Mouse (Mus musculus) CH12.LX (cell line): Measurements from ENCODE around the gene Naa35. TPM values are rescaled to one million over a fixed set of nuclear protein-coding genes. Genes with fewer than 3 reads are reported as not detected.
A peak's percentile ranks its signal among the peaks of the same experiment; 100 is the strongest.

Experiments used
- DNase-seq: peaks from one replicate; pipeline ENCODE4 v3.0.0-alpha.2; 2013; ENCODE audit errors: extremely low read depth
- H3K27ac ChIP-seq: 2 replicates; pipeline ENCODE4 v1.5.1; 2012; ENCODE audit warnings: low read depth, mild to moderate bottlenecking, control low read depth, moderate library complexity; ENCODE audit not compliant: insufficient read depth
- H3K27me3 ChIP-seq: replicated peaks from 2 replicates; pipeline ENCODE3; 2012; ENCODE audit warnings: inconsistent platforms
- H3K36me3 ChIP-seq, 2 experiments: replicated peaks in 1 of 2; 2 replicates each; pipeline versions ENCODE3 to v1.6.1; 2012; ENCODE audit warnings: inconsistent platforms in 1 of 2, low read length in 1 of 2, mild to moderate bottlenecking in 1 of 2, mixed read lengths in 1 of 2, moderate library complexity in 1 of 2; ENCODE audit not compliant: control insufficient read depth in 1 of 2, insufficient read depth in 1 of 2
- H3K4me1 ChIP-seq, 2 experiments: 2 replicates each; pipeline ENCODE4 v1.6.1; 2012; ENCODE audit warnings: inconsistent platforms in 1 of 2, moderate library complexity in 1 of 2; ENCODE audit not compliant: insufficient read depth in 2 of 2, control insufficient read depth in 1 of 2
- H3K4me2 ChIP-seq: 2 replicates; pipeline ENCODE4 v1.6.1; 2012; ENCODE audit warnings: low read depth, mild to moderate bottlenecking, control low read depth; ENCODE audit not compliant: poor library complexity, insufficient read depth, severe bottlenecking
- H3K4me3 ChIP-seq, 3 experiments: fragments of 150-350 bp in 1 of 3; sonication (generic) in 1 of 3; replicated peaks in 1 of 3; 2 replicates each; pipeline versions ENCODE3 to v1.5.1; 2011 to 2012; ENCODE audit warnings: low read depth in 2 of 3, low read length in 2 of 3, mild to moderate bottlenecking in 2 of 3, moderate library complexity in 2 of 3, control low read depth in 1 of 3, improper control_type of control experiment in 1 of 3, inconsistent platforms in 1 of 3, mixed read lengths in 1 of 3; ENCODE audit not compliant: poor library complexity in 1 of 3
- H3K79me2 ChIP-seq: replicated peaks from 2 replicates; pipeline ENCODE4 v1.6.1; 2012; ENCODE audit warnings: mild to moderate bottlenecking, moderate library complexity; ENCODE audit not compliant: control insufficient read depth, poor library complexity, insufficient read depth, severe bottlenecking; ENCODE audit errors: extremely low read depth
- H3K9ac ChIP-seq: 2 replicates; pipeline ENCODE4 v1.6.1; 2012; ENCODE audit warnings: low read depth, mild to moderate bottlenecking, control low read depth, moderate library complexity; ENCODE audit not compliant: insufficient read depth
- H3K9me3 ChIP-seq: replicated peaks from 2 replicates; pipeline ENCODE3; 2012; ENCODE audit warnings: low read length, inconsistent platforms, mixed read lengths
- BHLHE40 ChIP-seq: IDR thresholded peaks from 2 replicates; pipeline ENCODE4 v1.6.1; 2011; ENCODE audit warnings: mild to moderate bottlenecking, low read depth, low read length, improper control_type of control experiment
- CHD1 ChIP-seq: IDR thresholded peaks from 2 replicates; pipeline ENCODE4 v1.6.1; 2012; ENCODE audit warnings: low read depth, low read length, improper control_type of control experiment, inconsistent platforms
- CHD2 ChIP-seq: IDR thresholded peaks from 2 replicates; pipeline ENCODE4 v1.6.1; 2011; ENCODE audit warnings: low read length, improper control_type of control experiment
- CTCF ChIP-seq, 2 experiments: IDR thresholded peaks in 1 of 2; conservative IDR thresholded peaks in 1 of 2; 2 replicates each; pipeline ENCODE4 v1.5.1; 2011 to 2012; ENCODE audit warnings: low read depth in 2 of 2, low read length in 2 of 2, improper control_type of control experiment in 1 of 2, inconsistent platforms in 1 of 2, mild to moderate bottlenecking in 1 of 2, moderate library complexity in 1 of 2
- E2F4 ChIP-seq: IDR thresholded peaks from 2 replicates; pipeline ENCODE4 v1.6.1; 2011; ENCODE audit warnings: low read depth, low read length, improper control_type of control experiment; ENCODE audit not compliant: insufficient replicate concordance
- ELF1 ChIP-seq: IDR thresholded peaks from 2 replicates; pipeline ENCODE4 v1.6.1; 2014; ENCODE audit warnings: low read depth, mild to moderate bottlenecking, inconsistent platforms, low read length, improper control_type of control experiment
- EP300 ChIP-seq: IDR thresholded peaks from 2 replicates; pipeline ENCODE4 v1.6.1; 2011; ENCODE audit warnings: low read length, improper control_type of control experiment
- ETS1 ChIP-seq: conservative IDR thresholded peaks from 2 replicates; pipeline ENCODE4 v1.6.1; 2012; ENCODE audit warnings: low read depth, mild to moderate bottlenecking, inconsistent platforms, low read length, improper control_type of control experiment, moderate library complexity
- GABPA ChIP-seq: IDR thresholded peaks from 2 replicates; pipeline ENCODE4 v1.6.1; 2012; ENCODE audit warnings: low read depth, low read length, improper control_type of control experiment, inconsistent platforms; ENCODE audit not compliant: insufficient replicate concordance
- HCFC1 ChIP-seq: IDR thresholded peaks from 2 replicates; pipeline ENCODE4 v1.6.1; 2012; ENCODE audit warnings: low read depth, mild to moderate bottlenecking, inconsistent platforms, low read length, improper control_type of control experiment
- IRF4 ChIP-seq: IDR thresholded peaks from 2 replicates; pipeline ENCODE4 v1.6.1; 2014; ENCODE audit warnings: low read depth, mild to moderate bottlenecking, inconsistent platforms, low read length, improper control_type of control experiment
- JUN ChIP-seq: IDR thresholded peaks from 2 replicates; pipeline ENCODE4 v1.6.1; 2011; ENCODE audit warnings: low read depth, mild to moderate bottlenecking, low read length, improper control_type of control experiment, moderate library complexity; ENCODE audit not compliant: insufficient read depth
- JUND ChIP-seq: conservative IDR thresholded peaks from 2 replicates; pipeline ENCODE4 v1.6.1; 2011; ENCODE audit warnings: low read depth, low read length, improper control_type of control experiment
- KAT2A ChIP-seq: IDR thresholded peaks from 2 replicates; pipeline ENCODE4 v1.6.1; 2012; ENCODE audit warnings: low read length, improper control_type of control experiment, inconsistent platforms; ENCODE audit not compliant: insufficient replicate concordance
- MAFK ChIP-seq: IDR thresholded peaks from 2 replicates; pipeline ENCODE4 v1.6.1; 2011; ENCODE audit warnings: low read length, improper control_type of control experiment; ENCODE audit not compliant: insufficient replicate concordance
- MAX ChIP-seq: IDR thresholded peaks from 2 replicates; pipeline ENCODE4 v1.6.1; 2011; ENCODE audit warnings: low read length, improper control_type of control experiment
- MAZ ChIP-seq: IDR thresholded peaks from 2 replicates; pipeline ENCODE4 v1.6.1; 2012; ENCODE audit warnings: low read depth, mild to moderate bottlenecking, inconsistent platforms, low read length, improper control_type of control experiment, moderate library complexity
- MEF2A ChIP-seq: IDR thresholded peaks from 2 replicates; pipeline ENCODE4 v1.6.1; 2014; ENCODE audit warnings: low read depth, mild to moderate bottlenecking, inconsistent platforms, low read length, improper control_type of control experiment, borderline replicate concordance
- MXI1 ChIP-seq: IDR thresholded peaks from 2 replicates; pipeline ENCODE4 v1.6.1; 2011; ENCODE audit warnings: mild to moderate bottlenecking, low read depth, low read length, improper control_type of control experiment
- MYC ChIP-seq: IDR thresholded peaks from 2 replicates; pipeline ENCODE4 v1.6.1; 2011; ENCODE audit warnings: low read depth, mild to moderate bottlenecking, improper control_type of control experiment, low read length
- NELFE ChIP-seq: IDR thresholded peaks from 2 replicates; pipeline ENCODE4 v1.6.1; 2011; ENCODE audit warnings: low read depth, low read length, improper control_type of control experiment
- NRF1 ChIP-seq: IDR thresholded peaks from 2 replicates; pipeline ENCODE4 v1.6.1; 2014; ENCODE audit warnings: low read depth, mild to moderate bottlenecking, inconsistent platforms, low read length, improper control_type of control experiment, moderate library complexity
- PAX5 ChIP-seq: IDR thresholded peaks from 2 replicates; pipeline ENCODE4 v1.6.1; 2012; ENCODE audit warnings: low read length, inconsistent platforms, mixed read lengths
- POLR2A ChIP-seq: IDR thresholded peaks from 2 replicates; pipeline ENCODE4 v1.6.1; 2011; ENCODE audit warnings: low read depth, mild to moderate bottlenecking, improper control_type of control experiment, low read length
- POLR2AphosphoS2 ChIP-seq: IDR thresholded peaks from 2 replicates; pipeline ENCODE4 v1.6.1; 2011; ENCODE audit warnings: low read depth, low read length, improper control_type of control experiment
- RAD21 ChIP-seq: IDR thresholded peaks from 2 replicates; pipeline ENCODE4 v1.6.1; 2011; ENCODE audit warnings: low read depth, mild to moderate bottlenecking, low read length, improper control_type of control experiment, moderate library complexity
- RCOR1 ChIP-seq: conservative IDR thresholded peaks from 2 replicates; pipeline ENCODE4 v1.6.1; 2012; ENCODE audit warnings: low read depth, mild to moderate bottlenecking, inconsistent platforms, low read length, improper control_type of control experiment
- SIN3A ChIP-seq: IDR thresholded peaks from 2 replicates; pipeline ENCODE4 v1.6.1; 2012; ENCODE audit warnings: low read length, improper control_type of control experiment, inconsistent platforms
- SMC3 ChIP-seq: IDR thresholded peaks from 2 replicates; pipeline ENCODE4 v1.6.1; 2011; ENCODE audit warnings: low read depth, low read length, improper control_type of control experiment
- TBP ChIP-seq: conservative IDR thresholded peaks from 2 replicates; pipeline ENCODE4 v1.6.1; 2011; ENCODE audit warnings: low read depth, low read length, improper control_type of control experiment
- TCF12 ChIP-seq: IDR thresholded peaks from 2 replicates; pipeline ENCODE4 v1.6.1; 2014; ENCODE audit warnings: low read depth, mild to moderate bottlenecking, inconsistent platforms, low read length, improper control_type of control experiment
- UBTF ChIP-seq: IDR thresholded peaks from 2 replicates; pipeline ENCODE4 v1.6.1; 2012; ENCODE audit warnings: low read depth, mild to moderate bottlenecking, inconsistent platforms, low read length, improper control_type of control experiment, moderate library complexity
- USF1 ChIP-seq: IDR thresholded peaks from 2 replicates; pipeline ENCODE4 v1.6.1; 2014; ENCODE audit warnings: low read depth, mild to moderate bottlenecking, inconsistent platforms, low read length, improper control_type of control experiment
- USF2 ChIP-seq: conservative IDR thresholded peaks from 2 replicates; pipeline ENCODE4 v1.6.1; 2011; ENCODE audit warnings: low read depth, low read length, improper control_type of control experiment
- ZC3H11A ChIP-seq: IDR thresholded peaks from 2 replicates; pipeline ENCODE4 v1.6.1; 2012; ENCODE audit warnings: low read depth, mild to moderate bottlenecking, inconsistent platforms, low read length, improper control_type of control experiment
- ZKSCAN1 ChIP-seq: IDR thresholded peaks from 2 replicates; pipeline ENCODE4 v1.6.1; 2012; ENCODE audit warnings: low read depth, inconsistent platforms, low read length, improper control_type of control experiment, borderline replicate concordance
- ZMIZ1 ChIP-seq: IDR thresholded peaks from 2 replicates; pipeline ENCODE4 v1.6.1; 2012; ENCODE audit warnings: low read depth, mild to moderate bottlenecking, inconsistent platforms, low read length, improper control_type of control experiment
- ZNF384 ChIP-seq: IDR thresholded peaks from 2 replicates; pipeline ENCODE4 v1.6.1; 2012; ENCODE audit warnings: low read depth, low read length, improper control_type of control experiment, inconsistent platforms
- dilution Hi-C: fragments of 300-500 bp; cut with MboI; formaldehyde crosslinking; loops from 2 replicates; pipeline ENCODE4 v1.14.3; 2020; ENCODE audit warnings: low sequenced_read_pairs; ENCODE audit not compliant: extremely low pct_unique_long_range_greater_than_20kb, extremely low pct_ligation_motif_present
- in situ Hi-C: fragments of 300-500 bp; cut with MboI; formaldehyde crosslinking; loops from 3 replicates; pipeline ENCODE4 v1.14.3; 2019; ENCODE audit warnings: low sequenced_read_pairs, low pct_ligation_motif_present, low pct_unique_long_range_greater_than_20kb, mixed read lengths
- polyA plus RNA-seq: library from polyadenylated mRNA; unstranded; fragments of >175 nt; gene quantifications from 2 replicates; pipeline ENCODE4 v1.2.1, GENCODE M21; 2012; ENCODE audit warnings: low read depth; ENCODE audit not compliant: insufficient read length
- total RNA-seq, 2 experiments: library from RNA; depleted of rRNA; stranded (reverse); fragments of 300-350 nt in 1 of 2; fragments of >200 nt in 1 of 2; gene quantifications; 2 replicates each; pipeline ENCODE4 v1.2.3; 2012 to 2014

Naa35 gene
- total and polyA plus RNA-seq, 3 experiments: 46.8 to 60.2 (median 56.4) TPM

- dilution Hi-C loops (no loop called here), in situ Hi-C loops (no loop called here)
- H3K9me3 ChIP-seq: peaks cover 2% of the 10 kb centered on the region
- DNase-seq: peak; percentile 80
- H3K9ac ChIP-seq: no peak overlapping the region
- H3K4me2 ChIP-seq: peak overlapping the region; percentile 48; the same call in 1 of the 2 replicates
- H3K36me3 ChIP-seq: peaks cover 3 to 52% of the 10 kb centered on the region in 2 experiments
- H3K27me3 ChIP-seq: no peaks in the 10 kb centered on the region
- H3K79me2 ChIP-seq: no peaks in the 10 kb centered on the region
- TF ChIP-seq NRF1: no peak
- no peak for TF ChIP-seq GABPA
- no peak for TF ChIP-seq JUN
- TF ChIP-seq POLR2AphosphoS2: no peak
- peak; percentile 41 for TF ChIP-seq USF1
- peak; percentile 84 for TF ChIP-seq MYC
- no peak for TF ChIP-seq RCOR1
- TF ChIP-seq SIN3A: no peak
- TF ChIP-seq RAD21: no peak
- TF ChIP-seq ETS1: peak; percentile 27; the same call in 1 of the 2 replicates
- TF ChIP-seq MAZ: 0 out of 2 replicates have a peak, but pooled peaks have one; percentile 56
- peak; percentile 43 for TF ChIP-seq IRF4
- TF ChIP-seq MAFK: no peak
- no peak for TF ChIP-seq ZKSCAN1
- peak; percentile 51; the same call in 1 of the 2 replicates for TF ChIP-seq ELF1
- TF ChIP-seq EP300: peak; percentile 42; the same call in 1 of the 2 replicates
- TF ChIP-seq CHD2: no peak
- no peak for TF ChIP-seq MEF2A
- TF ChIP-seq JUND: no peak
- TF ChIP-seq TCF12: peak; percentile 44; the same call in 1 of the 2 replicates
- TF ChIP-seq KAT2A: no peak
- TF ChIP-seq BHLHE40: 0 out of 2 replicates have a peak, but pooled peaks have one; percentile 31
- no peak for TF ChIP-seq CHD1
- peak; percentile 44; the same call in 1 of the 2 replicates for TF ChIP-seq POLR2A
- TF ChIP-seq HCFC1: peak; percentile 17; the same call in 1 of the 2 replicates
- no peak for TF ChIP-seq CTCF (conservative IDR thresholded peaks at IDR 0.05 in 1 of 2, IDR thresholded peaks at IDR 0.05 in 1 of 2; ENCODE audit: low read depth in 2 of 2, low read length in 2 of 2)
- no peak for TF ChIP-seq ZNF384
- no peak; the same call in 1 of the 2 replicates for TF ChIP-seq TBP
- TF ChIP-seq MXI1: peak; percentile 57; the same call in 1 of the 2 replicates
- peak; percentile 78 for TF ChIP-seq MAX
- TF ChIP-seq ZC3H11A: no peak
- TF ChIP-seq USF2: no peak
- TF ChIP-seq PAX5: no peak
- TF ChIP-seq UBTF: no peak
- no peak for TF ChIP-seq ZMIZ1
- TF ChIP-seq E2F4: no peak
- TF ChIP-seq SMC3: no peak
- peak; percentile 62; the same call in 1 of the 2 replicates for TF ChIP-seq NELFE
- H3K27ac ChIP-seq: 0 out of 2 replicates have a peak overlapping the region, but pooled peaks have one; percentile 4
- peak overlapping the region in 2 of 3 experiments; percentile 1 to 37 for H3K4me3 ChIP-seq
- H3K4me1 ChIP-seq: peaks cover 13 to 38% of the 10 kb centered on the region in 2 experiments
Measured at GRCm38 (mm10) chr13:59656316-59656832, 71.3 kb downstream of the Naa35 start.
